24 mouse cellular contexts compared by ENCODE assay signal in genomic region chr7:120933110-120933509, GRCm38 (mm10). TPM values are rescaled to one million over a fixed set of nuclear protein-coding genes. Genes with fewer than 3 reads are reported as not detected.
"Had no signal": no experiment of that assay in that cellular context is flagged by ENCODE, and none has a peak within 500 bp of the region (broad histone marks: within the 10 kb centered on the region; RNA-seq: fewer than 3 reads in every experiment).

No protein-coding gene starts in this region.

- H3K27me3 ChIP-seq: limb, embryonic 13.5 days; midbrain, embryonic 12.5 days; neural tube, embryonic 13.5 days had no signal

- ATAC-seq: inflammation-experienced regulatory T-cells, adult 6 months; intestine, embryonic 16.5 days; midbrain, embryonic 16.5 days had no signal

- H3K9ac ChIP-seq: limb, embryonic 13.5 days; midbrain, embryonic 12.5 days; neural tube, embryonic 13.5 days had no signal

- DNase-seq: kidney, adult 18-20 months; kidney, adult 9 months; kidney, postnatal 14 days; kidney, postnatal 4 days; lung, adult 2 months; lung, postnatal 14 days; lung, postnatal 4 days; retina, postnatal 1 day; right cerebral cortex, postnatal 25 days; spleen, adult 18-20 months; thymus, adult 2 months; thymus, postnatal 25 days had no signal

- H3K4me2 ChIP-seq: limb, embryonic 13.5 days; midbrain, embryonic 12.5 days; neural tube, embryonic 13.5 days had no signal

- H3K27ac ChIP-seq: limb, embryonic 10.5 days; limb, embryonic 13.5 days; midbrain, embryonic 12.5 days; neural tube, embryonic 13.5 days had no signal

- H3K9me3 ChIP-seq: limb, embryonic 10.5 days; limb, embryonic 13.5 days; midbrain, embryonic 12.5 days; neural tube, embryonic 13.5 days had no signal

- H3K4me3 ChIP-seq: limb, embryonic 10.5 days; limb, embryonic 13.5 days; midbrain, embryonic 12.5 days; myocyte; neural tube, embryonic 13.5 days had no signal

- H3K4me1 ChIP-seq: limb, embryonic 10.5 days; limb, embryonic 13.5 days; midbrain, embryonic 12.5 days; neural tube, embryonic 13.5 days had no signal

RNA-seq across cellular contexts. Expression of gene Mfsd13b, which starts 49.2 kb away (rescaled TPM):
- total RNA-seq: liver, adult 2 months; megakaryocyte progenitor cell, adult 5-6 weeks; monocyte, adult 5-6 weeks; neutrophil, adult 5-6 weeks had no signal
- polyA plus RNA-seq: inflammation-experienced regulatory T-cells, adult 6 months; liver, adult 2 months had no signal
